Mouse (Mus musculus): ENCODE measurements around the gene Taok2. TPM values are rescaled to one million over a fixed set of nuclear protein-coding genes. Genes with fewer than 3 reads are reported as not detected.

Taok2 gene
- total RNA-seq, 2 experiments from 2014 or later: 150 to 163 TPM

DNA sequence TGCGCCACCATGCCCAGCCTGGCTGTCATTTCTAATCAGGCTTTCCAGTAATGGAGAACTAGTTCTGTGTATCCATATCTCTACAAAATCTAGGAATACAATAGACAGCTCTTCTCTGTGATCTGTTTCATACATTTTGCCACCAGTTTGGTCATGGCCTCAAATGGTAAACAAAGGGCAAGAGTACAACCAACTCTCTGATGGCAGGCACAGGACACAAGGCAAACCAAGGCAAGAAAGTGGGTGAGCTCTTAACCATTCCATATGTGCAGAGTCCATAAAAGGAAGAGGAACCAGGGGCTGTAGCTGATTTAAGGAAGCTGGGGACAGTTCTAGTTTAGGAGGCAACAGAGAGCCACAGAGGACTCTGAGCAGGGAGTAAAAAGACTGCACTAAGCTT lies 7.3 kb downstream of the Taok2 start:
- DNase-seq (ENCODE audit: extremely low spot score in 1 of 2, low spot score in 1 of 2): no peak

DNA sequence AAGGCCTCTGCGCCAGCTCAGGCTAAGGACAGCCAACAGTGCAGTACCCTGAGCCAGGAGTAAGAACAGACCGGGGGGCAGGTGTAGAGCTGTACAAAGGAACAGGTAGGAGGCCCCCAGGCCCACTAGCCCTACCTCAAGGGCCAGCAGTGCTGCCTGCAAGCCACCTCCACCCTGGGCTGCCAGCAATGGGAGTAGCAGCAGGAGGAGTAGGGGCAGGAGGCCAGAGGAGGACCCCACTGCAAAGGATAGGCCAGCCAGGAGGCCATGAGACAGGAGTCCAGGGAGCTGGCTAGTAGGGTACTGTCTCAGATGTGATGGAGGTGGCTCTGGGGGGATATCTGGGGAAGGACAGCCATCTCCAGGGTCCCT lies 14.0 kb downstream of the Taok2 start:
- no peak for DNase-seq (ENCODE audit: extremely low spot score in 1 of 2, low spot score in 1 of 2)

DNA sequence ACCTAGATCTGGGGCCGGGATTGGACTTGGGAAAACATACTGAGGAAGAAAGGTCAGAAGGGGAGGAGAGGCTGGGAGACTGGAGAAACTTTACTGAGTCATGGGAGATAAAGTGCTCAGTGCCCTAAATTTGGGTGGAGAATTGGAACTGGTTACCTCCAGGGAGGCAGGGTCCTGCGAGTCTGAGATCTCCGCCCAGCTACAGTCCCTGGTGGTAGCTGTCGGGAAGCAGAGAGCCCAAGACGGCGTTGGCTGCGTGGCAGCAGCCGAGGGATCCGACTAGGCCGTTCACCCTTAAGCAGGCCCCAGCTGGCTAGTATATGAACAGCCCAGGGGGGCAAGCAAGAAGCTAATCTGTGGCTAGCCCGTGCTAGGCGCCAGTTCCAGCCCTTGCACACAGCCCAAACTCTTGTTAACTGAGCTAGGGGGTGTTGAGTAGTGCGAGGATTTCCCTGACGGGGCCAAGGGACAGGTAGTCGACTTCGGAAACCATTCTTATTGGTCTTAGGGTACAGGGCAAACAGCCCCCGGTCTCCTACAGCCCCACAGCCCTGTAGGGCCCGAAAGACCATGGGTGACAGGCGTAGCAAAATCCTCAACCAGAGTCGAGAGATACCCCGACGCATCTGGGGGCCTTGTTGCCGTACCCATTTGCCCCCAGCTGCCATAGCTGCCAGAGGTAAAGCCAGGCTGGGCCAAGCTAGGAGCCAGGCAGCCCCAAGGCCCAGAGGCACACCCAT lies 14.6 kb downstream of the Taok2 start:
- no peak for DNase-seq (ENCODE audit: extremely low spot score in 1 of 2, low spot score in 1 of 2)

- no peak for DNase-seq (ENCODE audit: extremely low spot score in 1 of 2, low spot score in 1 of 2)
Observed at GRCm38 (mm10) chr7:126868003-126868402, 16.5 kb downstream of the Taok2 start.

DNA sequence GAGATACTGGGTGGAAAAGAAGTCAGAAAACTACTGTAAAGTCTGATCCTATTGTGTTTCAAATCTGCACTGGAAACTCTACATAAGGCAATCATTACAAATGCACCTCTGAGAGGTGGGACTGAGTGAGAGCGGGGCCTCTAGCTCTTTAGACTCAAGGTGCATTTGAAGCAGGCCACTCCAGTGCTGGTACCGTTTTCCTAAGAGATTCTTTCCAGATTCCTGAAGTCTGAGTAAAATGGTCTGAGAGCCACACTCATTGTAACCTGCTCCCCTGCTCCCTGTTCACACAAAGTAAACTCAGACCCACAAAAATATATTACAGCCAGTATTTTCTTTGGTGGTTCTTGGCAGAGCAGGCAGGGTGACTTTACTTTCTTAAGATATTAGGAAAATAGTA lies 17.0 kb downstream of the Taok2 start:
- DNase-seq (ENCODE audit: extremely low spot score in 1 of 2, low spot score in 1 of 2): no peak

DNA sequence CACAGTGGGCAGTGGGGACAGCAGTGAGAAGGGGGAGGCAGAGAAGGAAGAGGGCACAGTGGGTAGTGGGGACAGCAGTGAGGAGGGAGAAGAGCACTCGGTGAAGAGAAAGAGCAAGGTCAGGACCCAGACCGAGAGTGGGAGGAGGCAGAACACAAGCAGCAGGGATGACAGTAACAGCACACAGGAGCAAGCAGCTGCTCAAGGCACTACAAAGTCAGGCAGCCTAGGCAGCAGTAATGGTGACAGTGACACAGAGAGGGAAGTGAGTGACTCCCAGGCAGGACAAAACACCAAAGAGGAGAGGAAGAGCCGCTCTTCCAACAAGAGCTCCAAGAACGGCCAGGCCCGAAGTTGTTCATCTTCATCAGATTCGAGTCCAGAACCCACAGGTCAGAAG lies 20.7 kb downstream of the Taok2 start:
- no peak for DNase-seq (ENCODE audit: extremely low spot score in 1 of 2, low spot score in 1 of 2)

GRCm38 (mm10) chr7:126862147-126862784 lies 22.2 kb downstream of the Taok2 start, which contains the start of gene Ino80e:
TSS of gene Ino80e (minus strand) at chr7:126862377.
- peak; percentile 94 for DNase-seq (ENCODE audit: extremely low spot score in 1 of 2, low spot score in 1 of 2)

GRCm38 (mm10) chr7:126861429-126862130 lies 22.9 kb downstream of the Taok2 start, which contains the start of gene Hirip3:
TSS of gene Hirip3 (plus strand) at chr7:126861972.
- DNase-seq (ENCODE audit: extremely low spot score in 1 of 2, low spot score in 1 of 2): peak; percentile 87 to 90

DNA sequence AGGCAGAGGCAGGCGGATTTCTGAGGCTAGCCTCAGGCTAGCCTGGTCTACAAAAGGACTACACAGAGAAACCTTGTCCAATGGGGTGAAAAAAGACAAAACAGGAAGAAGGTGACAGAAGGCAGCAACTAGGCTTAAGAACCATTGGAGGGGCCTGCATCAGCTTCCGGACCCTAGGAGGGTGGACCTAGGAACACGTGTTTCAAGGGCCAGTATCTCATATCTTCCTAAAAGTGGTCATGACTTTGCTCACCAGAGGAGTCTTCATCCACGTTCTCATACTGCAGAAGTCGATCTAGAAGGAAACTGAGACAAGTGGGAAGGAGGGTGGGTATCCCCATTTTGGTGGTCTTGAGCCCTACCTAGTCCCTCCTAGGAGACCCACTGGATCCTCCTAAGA lies 23.5 kb downstream of the Taok2 start:
- no peak for DNase-seq (ENCODE audit: extremely low spot score in 1 of 2, low spot score in 1 of 2)

- DNase-seq (ENCODE audit: extremely low spot score in 1 of 2, low spot score in 1 of 2): no peak
Observed at GRCm38 (mm10) chr7:126856741-126857420, 27.6 kb downstream of the Taok2 start.

DNA sequence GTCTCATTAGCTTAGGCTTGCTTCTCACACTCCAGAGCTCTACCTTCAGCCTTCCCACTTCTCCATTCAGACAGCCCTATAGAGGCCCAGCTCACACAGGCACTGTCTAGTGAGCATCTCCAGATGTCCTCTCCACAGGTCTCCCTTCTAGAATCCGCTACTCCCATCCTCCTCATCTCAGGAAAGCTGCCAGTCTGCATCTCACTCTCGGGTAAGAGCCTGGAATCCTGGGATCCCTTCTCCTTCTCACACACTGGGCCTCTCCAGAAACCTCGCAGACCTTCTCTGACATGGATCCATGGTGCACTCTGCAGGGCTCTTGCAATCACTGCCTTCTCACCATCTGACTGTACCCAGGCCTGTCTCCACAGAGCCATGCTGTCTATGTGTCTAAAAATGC lies 28.9 kb downstream of the Taok2 start:
- DNase-seq (ENCODE audit: extremely low spot score in 1 of 2, low spot score in 1 of 2): no peak

DNA sequence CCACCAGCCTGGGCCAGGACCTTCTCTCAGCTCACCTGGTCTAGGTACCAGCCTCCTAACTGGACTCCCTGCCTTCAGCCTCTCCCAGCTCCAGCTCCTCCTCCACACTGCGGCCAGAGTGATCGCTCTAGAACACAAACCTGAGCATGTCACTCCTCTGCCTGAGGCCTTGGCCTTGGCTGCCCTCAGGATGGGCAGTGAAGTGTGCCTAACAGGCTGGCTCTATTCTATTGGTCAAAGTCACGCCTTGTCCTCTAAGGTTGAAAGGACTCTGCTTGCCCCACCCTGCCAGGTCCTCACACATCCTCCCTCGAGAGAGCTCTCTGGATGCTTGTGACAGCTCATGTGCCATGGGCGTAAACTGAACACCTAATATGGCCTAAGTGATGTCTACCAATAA lies 31.0 kb downstream of the Taok2 start:
- DNase-seq (ENCODE audit: extremely low spot score in 1 of 2, low spot score in 1 of 2): no peak

DNA sequence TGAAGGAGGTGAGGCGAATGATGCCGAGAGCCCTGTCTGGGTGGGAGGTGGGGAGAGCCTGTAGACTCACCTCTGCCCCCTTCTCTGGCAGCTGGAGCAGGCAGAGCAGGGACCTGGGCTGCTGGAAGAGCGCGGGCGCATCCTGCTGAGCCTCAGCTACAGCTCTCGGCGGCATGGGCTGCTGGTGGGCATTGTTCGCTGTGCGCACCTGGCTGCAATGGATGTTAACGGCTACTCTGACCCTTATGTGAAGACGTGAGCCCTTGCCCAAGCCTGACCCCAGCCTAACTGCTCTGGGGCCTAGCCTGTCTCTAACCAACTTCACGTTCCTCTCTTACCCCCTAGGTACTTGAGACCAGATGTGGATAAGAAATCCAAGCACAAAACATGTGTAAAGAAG lies 33.3 kb downstream of the Taok2 start:
- no peak for DNase-seq (ENCODE audit: extremely low spot score in 1 of 2, low spot score in 1 of 2)

GRCm38 (mm10) chr7:126850161-126850560 lies 34.3 kb downstream of the Taok2 start:
- no peak for DNase-seq (ENCODE audit: extremely low spot score in 1 of 2, low spot score in 1 of 2)

- no peak for DNase-seq (ENCODE audit: extremely low spot score in 1 of 2, low spot score in 1 of 2)
Observed at GRCm38 (mm10) chr7:126848794-126849193, 35.7 kb downstream of the Taok2 start.

GRCm38 (mm10) chr7:126847421-126848398 lies 36.8 kb downstream of the Taok2 start:
- DNase-seq (ENCODE audit: extremely low spot score in 1 of 2, low spot score in 1 of 2): no peak

GRCm38 (mm10) chr7:126847116-126847420 lies 37.4 kb downstream of the Taok2 start, which contains the start of gene Doc2a:
TSS of gene Doc2a (plus strand) at chr7:126847416.
- no peak for DNase-seq (ENCODE audit: extremely low spot score in 1 of 2, low spot score in 1 of 2)

- DNase-seq (ENCODE audit: extremely low spot score in 1 of 2, low spot score in 1 of 2): no peak
Observed at GRCm38 (mm10) chr7:126845516-126845915, 39.0 kb downstream of the Taok2 start.

GRCm38 (mm10) chr7:126843276-126843675 lies 41.2 kb downstream of the Taok2 start:
- DNase-seq (ENCODE audit: extremely low spot score in 1 of 2, low spot score in 1 of 2): no peak

DNA sequence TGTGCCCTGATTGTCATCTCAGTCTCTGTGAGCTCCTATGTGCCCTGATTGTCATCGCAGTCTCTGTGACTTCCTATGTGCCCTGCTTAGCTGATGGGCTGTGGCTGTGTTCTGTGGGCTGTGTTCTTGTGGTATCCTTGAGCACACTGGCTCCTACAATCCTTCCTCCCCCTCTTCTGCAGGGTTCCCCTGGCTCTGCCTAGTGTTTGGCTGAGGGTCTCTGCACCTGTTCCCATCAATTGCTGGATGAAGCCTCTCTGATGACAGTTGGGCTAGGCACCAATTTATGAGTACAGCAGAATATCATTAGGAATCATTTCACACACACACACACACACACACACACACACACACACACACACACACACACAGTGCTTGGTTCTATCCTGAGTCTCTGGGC lies 51.2 kb downstream of the Taok2 start:
- no peak for DNase-seq (ENCODE audit: extremely low spot score in 1 of 2, low spot score in 1 of 2)

All from layer of hippocampus, postnatal 25 days (tissue).